Mouse (Mus musculus): ENCODE results near the gene Apoa4. TPM values are rescaled to one million over a fixed set of nuclear protein-coding genes. Genes with fewer than 3 reads are reported as not detected.
A peak's percentile ranks its signal among the peaks of the same experiment; 100 is the strongest.

Gene Apoa4
- not detected for total RNA-seq (2022)

GRCm38 (mm10) chr9:46240526-46241153 is at the start of gene Apoa4:
Apoa4 (plus strand) TSS chr9:46240696.
- no peak for DNase-seq (ENCODE audit: low spot score in 2 of 2)

GRCm38 (mm10) chr9:46191234-46191633 is 49.3 kb upstream of the Apoa4 start:
- no peak for DNase-seq (ENCODE audit: low spot score in 2 of 2)

- no peak for DNase-seq (ENCODE audit: low spot score in 2 of 2)
Measured at GRCm38 (mm10) chr9:46191644-46192043, 48.9 kb upstream of the Apoa4 start.

- DNase-seq (ENCODE audit: low spot score in 2 of 2), result no peak
Measured at GRCm38 (mm10) chr9:46192642-46193041, 47.9 kb upstream of the Apoa4 start.

GRCm38 (mm10) chr9:46194809-46195208 is 45.7 kb upstream of the Apoa4 start:
- no peak for DNase-seq (ENCODE audit: low spot score in 2 of 2)

GRCm38 (mm10) chr9:46196699-46197169 is 43.8 kb upstream of the Apoa4 start:
- DNase-seq (ENCODE audit: low spot score in 2 of 2), result no peak

GRCm38 (mm10) chr9:46198461-46198860 is 42.0 kb upstream of the Apoa4 start:
- DNase-seq (ENCODE audit: low spot score in 2 of 2), result peak; percentile 36 to 59

- DNase-seq (ENCODE audit: low spot score in 2 of 2), result no peak
Measured at GRCm38 (mm10) chr9:46198936-46199335, 41.6 kb upstream of the Apoa4 start.

GRCm38 (mm10) chr9:46199609-46200008 is 40.9 kb upstream of the Apoa4 start:
- DNase-seq (ENCODE audit: low spot score in 2 of 2), result no peak

GRCm38 (mm10) chr9:46206834-46207500 is 33.5 kb upstream of the Apoa4 start:
- DNase-seq (ENCODE audit: low spot score in 2 of 2), result no peak

- DNase-seq (ENCODE audit: low spot score in 2 of 2), result no peak
Measured at GRCm38 (mm10) chr9:46207501-46207869, 33.0 kb upstream of the Apoa4 start.

GRCm38 (mm10) chr9:46208401-46208974 is 32.0 kb upstream of the Apoa4 start:
- no peak for DNase-seq (ENCODE audit: low spot score in 2 of 2)

- DNase-seq (ENCODE audit: low spot score in 2 of 2), result no peak
Measured at GRCm38 (mm10) chr9:46210473-46210872, 30.0 kb upstream of the Apoa4 start.

GRCm38 (mm10) chr9:46214276-46214675 is 26.2 kb upstream of the Apoa4 start:
- no peak for DNase-seq (ENCODE audit: low spot score in 2 of 2)

GRCm38 (mm10) chr9:46214946-46215337 is 25.6 kb upstream of the Apoa4 start:
- no peak for DNase-seq (ENCODE audit: low spot score in 2 of 2)

GRCm38 (mm10) chr9:46215338-46216322 is 24.9 kb upstream of the Apoa4 start:
- DNase-seq (ENCODE audit: low spot score in 2 of 2), result peak in 1 of 2 experiments; percentile 47

GRCm38 (mm10) chr9:46216744-46217470 is 23.6 kb upstream of the Apoa4 start:
- DNase-seq (ENCODE audit: low spot score in 2 of 2), result no peak

GRCm38 (mm10) chr9:46218176-46218575 is 22.3 kb upstream of the Apoa4 start:
- DNase-seq (ENCODE audit: low spot score in 2 of 2), result no peak

GRCm38 (mm10) chr9:46223090-46223489 is 17.4 kb upstream of the Apoa4 start:
- DNase-seq (ENCODE audit: low spot score in 2 of 2), result no peak

GRCm38 (mm10) chr9:46224101-46224500 is 16.4 kb upstream of the Apoa4 start:
- DNase-seq (ENCODE audit: low spot score in 2 of 2), result no peak
